Comparison of ENCODE assay signal across 28 mouse cellular contexts in genomic region chr5:33387550-33387949, GRCm38 (mm10). TPM values are rescaled to one million over a fixed set of nuclear protein-coding genes. Genes with fewer than 3 reads are reported as not detected.
DNase-seq lines count a peak whose midpoint lies in the region; ATAC-seq and TF ChIP-seq lines count a peak whose summit lies in the region.
"Had no signal": no experiment of that assay in that cellular context is flagged by ENCODE, and none has a peak within 500 bp of the region (broad histone marks: within the 10 kb centered on the region; RNA-seq: fewer than 3 reads in every experiment).

No protein-coding gene starts in this region.

- H3K4me1 ChIP-seq in midbrain, embryonic 11.5 days (ENCODE audit: control insufficient read depth, insufficient read depth, low read length), result no peaks in the 10 kb centered on the region
- H3K4me1 ChIP-seq in midbrain, postnatal 0 days (ENCODE audit: insufficient read depth, low read length), result no peaks in the 10 kb centered on the region
- H3K4me1 ChIP-seq in heart, embryonic 11.5 days (ENCODE audit: control insufficient read depth, insufficient read depth, low read length), result no peaks in the 10 kb centered on the region
- H3K4me1 ChIP-seq: embryonic facial prominence, embryonic 15.5 days; forebrain, embryonic 10.5 days; hindbrain, embryonic 12.5 days had no signal

- H3K27me3 ChIP-seq in midbrain, embryonic 11.5 days (ENCODE audit: control insufficient read depth, insufficient read depth, low read length), result no peaks in the 10 kb centered on the region
- H3K27me3 ChIP-seq in midbrain, postnatal 0 days (ENCODE audit: insufficient read depth, low read length), result no peaks in the 10 kb centered on the region
- H3K27me3 ChIP-seq in heart, embryonic 11.5 days (ENCODE audit: control insufficient read depth, insufficient read depth, low read length), result no peaks in the 10 kb centered on the region
- H3K27me3 ChIP-seq: CH12.LX; embryonic facial prominence, embryonic 15.5 days; hindbrain, embryonic 12.5 days; Patski had no signal

- ATAC-seq in midbrain, embryonic 11.5 days (ENCODE audit: low FRiP score), result no peak
- no peak for ATAC-seq in midbrain, postnatal 0 days (ENCODE audit: low FRiP score)
- no peak for ATAC-seq in heart, embryonic 11.5 days (replicated peaks; ENCODE audit: insufficient number of reproducible peaks, low FRiP score, low TSS enrichment)
- ATAC-seq: activated CD4-positive, CD25-positive, alpha-beta regulatory T cell, adult 4 months; forebrain, postnatal 0 days; hindbrain, embryonic 16.5 days; inflammation-experienced regulatory T-cells, adult 6 months; intestine, postnatal 0 days; Patski had no signal

- TF ChIP-seq CTCF in midbrain, postnatal 0 days (IDR thresholded peaks at IDR 0.05), result no peak

- H3K4me2 ChIP-seq in midbrain, embryonic 11.5 days, result no peak overlapping the region
- H3K4me2 ChIP-seq in midbrain, postnatal 0 days (ENCODE audit: low read depth, low read length, poor library complexity, severe bottlenecking), result no peak overlapping the region
- H3K4me2 ChIP-seq in heart, embryonic 11.5 days, result no peak overlapping the region
- H3K4me2 ChIP-seq: embryonic facial prominence, embryonic 15.5 days; hindbrain, embryonic 12.5 days had no signal

- peak; percentile 65 for DNase-seq in midbrain, embryonic 11.5 days (ENCODE audit: low spot score, missing footprints)
- DNase-seq in midbrain, postnatal 0 days (ENCODE audit: low spot score), result no peak
- peak; percentile 20 for DNase-seq in cerebellum, adult 8-10 months
- peak; percentile 47 to 66 for DNase-seq in cerebellum, postnatal 25 days
- DNase-seq in thymus, postnatal 4 days, result no peak
- DNase-seq: adrenal gland, postnatal 25 days; embryo, embryonic 11 days; forebrain, postnatal 0 days; gastrocnemius, postnatal 25 days; heart, postnatal 10 days; heart, postnatal 4 days; kidney, adult 8-10 months had no signal

- H3K4me3 ChIP-seq in midbrain, embryonic 11.5 days (ENCODE audit: low read depth, low read length), result no peak overlapping the region
- no peak overlapping the region for H3K4me3 ChIP-seq in midbrain, postnatal 0 days (ENCODE audit: low read depth, low read length)
- H3K4me3 ChIP-seq in heart, embryonic 11.5 days (ENCODE audit: low read depth, low read length), result no peak overlapping the region
- H3K4me3 ChIP-seq: embryonic facial prominence, embryonic 15.5 days; erythroblast, embryonic 14.5 days; forebrain, embryonic 10.5 days; hindbrain, embryonic 12.5 days had no signal

- H3K27ac ChIP-seq in midbrain, embryonic 11.5 days (ENCODE audit: low read depth, low read length), result no peak overlapping the region
- no peak overlapping the region for H3K27ac ChIP-seq in midbrain, postnatal 0 days (ENCODE audit: low read depth, low read length)
- H3K27ac ChIP-seq in heart, embryonic 11.5 days (ENCODE audit: low read depth, low read length), result no peak overlapping the region
- H3K27ac ChIP-seq: embryonic facial prominence, embryonic 15.5 days; forebrain, embryonic 10.5 days; hindbrain, embryonic 12.5 days had no signal

- WGBS in midbrain, embryonic 11.5 days, result 80% methylated on average over 11 of the region's 11 CpGs
- 81% methylated on average over 11 of the region's 11 CpGs for WGBS in midbrain, postnatal 0 days
- WGBS in heart, embryonic 11.5 days (ENCODE audit: insufficient replicate concordance), result 70% methylated on average over 11 of the region's 11 CpGs

- H3K9ac ChIP-seq in midbrain, embryonic 11.5 days (ENCODE audit: low read length), result no peak overlapping the region
- H3K9ac ChIP-seq in midbrain, postnatal 0 days (replicated peaks; ENCODE audit: low read length, poor library complexity, severe bottlenecking), result no peak overlapping the region
- no peak overlapping the region for H3K9ac ChIP-seq in heart, embryonic 11.5 days (ENCODE audit: low read depth, low read length)
- H3K9ac ChIP-seq: embryonic facial prominence, embryonic 15.5 days; forebrain, postnatal 0 days; hindbrain, embryonic 12.5 days had no signal

- no peaks in the 10 kb centered on the region for H3K36me3 ChIP-seq in midbrain, embryonic 11.5 days (ENCODE audit: control insufficient read depth, insufficient read depth, low read length)
- peaks cover 31% of the 10 kb centered on the region for H3K36me3 ChIP-seq in midbrain, postnatal 0 days (ENCODE audit: insufficient read depth, low read length)
- no peaks in the 10 kb centered on the region for H3K36me3 ChIP-seq in heart, embryonic 11.5 days (ENCODE audit: control insufficient read depth, insufficient read depth, low read length)

- no peaks in the 10 kb centered on the region for H3K9me3 ChIP-seq in midbrain, embryonic 11.5 days (ENCODE audit: control insufficient read depth, low read length)
- H3K9me3 ChIP-seq in midbrain, postnatal 0 days (ENCODE audit: low read length), result no peaks in the 10 kb centered on the region
- no peaks in the 10 kb centered on the region for H3K9me3 ChIP-seq in heart, embryonic 11.5 days (replicated peaks; ENCODE audit: control insufficient read depth, low read length)
- H3K9me3 ChIP-seq: embryonic facial prominence, embryonic 15.5 days; forebrain, embryonic 10.5 days; hindbrain, embryonic 12.5 days had no signal

RNA-seq across cellular contexts. Expression of gene Uvssa, which starts 9.2 kb away (rescaled TPM):
- 5.8 and 6.1 TPM in 2 replicates for polyA plus RNA-seq in midbrain, embryonic 11.5 days (2014; fragmentation: Nextera tagmentation; extraction: Ambion mirVana)
- 9.5 and 11.8 TPM in 2 replicates for total RNA-seq in midbrain, postnatal 0 days (2014; rRNA removed)
- 7.7 and 9.5 TPM in 2 replicates for polyA plus RNA-seq in midbrain, postnatal 0 days (2015; fragmentation: Nextera tagmentation; extraction: Ambion mirVana)
- polyA plus RNA-seq in heart, embryonic 11.5 days (2014; fragmentation: Nextera tagmentation; extraction: Ambion mirVana), result 4.0 and 4.2 TPM in 2 replicates

RNA-seq across cellular contexts. Expression of gene Nkx1-1, which starts 46.2 kb away (rescaled TPM):
- 0.40 and 0.48 TPM in 2 replicates for polyA plus RNA-seq in midbrain, embryonic 11.5 days (2014; fragmentation: Nextera tagmentation; extraction: Ambion mirVana)
- total RNA-seq in midbrain, postnatal 0 days (2014; rRNA removed), result 0.60 and 1.0 TPM in 2 replicates
- 0.18 TPM in 1 of 2 replicates, not detected in the other for polyA plus RNA-seq in midbrain, postnatal 0 days (2015; fragmentation: Nextera tagmentation; extraction: Ambion mirVana)
- not detected in 2 replicates for polyA plus RNA-seq in heart, embryonic 11.5 days (2014; fragmentation: Nextera tagmentation; extraction: Ambion mirVana)
- total RNA-seq: adrenal gland, adult 18-20 months; adrenal gland, postnatal 25 days; CH12.LX; common myeloid progenitor, adult 5-6 weeks; forebrain, postnatal 0 days; gastrocnemius, adult 18-20 months; gastrocnemius, postnatal 25 days; granulocyte monocyte progenitor cell, adult 5-6 weeks; heart, postnatal 10 days; heart, postnatal 4 days had no signal
- polyA plus RNA-seq: activated CD4-positive, CD25-positive, alpha-beta regulatory T cell, adult 4 months; embryonic facial prominence, embryonic 15.5 days; erythroblast, embryonic 14.5 days; forebrain, embryonic 10.5 days; forebrain, postnatal 0 days; heart, embryonic 14.5 days; hindbrain, embryonic 16.5 days; inflammation-experienced regulatory T-cells, adult 6 months; intestine, postnatal 0 days; Patski had no signal

RNA-seq across cellular contexts. Expression of gene Maea, which starts 52.2 kb away (rescaled TPM):
- 149 and 157 TPM in 2 replicates for polyA plus RNA-seq in midbrain, embryonic 11.5 days (2014; fragmentation: Nextera tagmentation; extraction: Ambion mirVana)
- 136 and 137 TPM in 2 replicates for total RNA-seq in midbrain, postnatal 0 days (2014; rRNA removed)
- polyA plus RNA-seq in midbrain, postnatal 0 days (2015; fragmentation: Nextera tagmentation; extraction: Ambion mirVana), result 122 and 129 TPM in 2 replicates
- polyA plus RNA-seq in heart, embryonic 11.5 days (2014; fragmentation: Nextera tagmentation; extraction: Ambion mirVana), result 124 and 132 TPM in 2 replicates

Comparison
In these comparisons a context has a peak if more than half of its experiments do, and no peak if none do; other contexts are left out.
1. DNase-seq: peak in midbrain, embryonic 11.5 days (single experiment), cerebellum, adult 8-10 months (single experiment) and cerebellum, postnatal 25 days (2 of 2); none in midbrain, postnatal 0 days (single experiment) and thymus, postnatal 4 days (single experiment).